Mouse (Mus musculus) heart, postnatal 0 days (tissue): ENCODE data around the gene Igf1r. TPM values are rescaled to one million over a fixed set of nuclear protein-coding genes. Genes with fewer than 3 reads are reported as not detected.

Experiments used
- ATAC-seq: fragments of 200-750 bp; cut with Nextera tagmentation; 2 replicates; pipeline ENCODE4 v1.8.0; 2017; ENCODE audit warnings: low read depth, moderate number of reproducible peaks, moderate library complexity; ENCODE audit not compliant: insufficient read depth
- DNase-seq: peaks from one replicate; pipeline ENCODE4 v3.0.0-alpha.2; 2016; ENCODE audit warnings: low spot score
- H3K27ac ChIP-seq: fragments of 300-500 bp; sonication (generic); 2 replicates; pipeline ENCODE4 v1.5.1; 2014; ENCODE audit warnings: low read depth, mild to moderate bottlenecking
- H3K27me3 ChIP-seq: fragments of 300-500 bp; sonication (generic); 2 replicates; pipeline ENCODE4 v1.6.1; 2014; ENCODE audit warnings: low read length, mixed read lengths; ENCODE audit not compliant: control insufficient read depth, insufficient read depth
- H3K36me3 ChIP-seq: fragments of 300-500 bp; sonication (generic); replicated peaks from 2 replicates; pipeline ENCODE4 v1.6.1; 2014; ENCODE audit warnings: low read length, mixed read lengths; ENCODE audit not compliant: control insufficient read depth, insufficient read depth
- H3K4me1 ChIP-seq: fragments of 300-500 bp; sonication (generic); 2 replicates; pipeline ENCODE4 v1.6.1; 2014; ENCODE audit warnings: antibody characterized with exemption; ENCODE audit not compliant: control insufficient read depth, insufficient read depth
- H3K4me2 ChIP-seq: fragments of 300-500 bp; sonication (generic); 2 replicates; pipeline ENCODE4 v1.6.1; 2014; ENCODE audit warnings: low read depth, mild to moderate bottlenecking, low read length, moderate library complexity
- H3K4me3 ChIP-seq: fragments of 300-500 bp; sonication (generic); 2 replicates; pipeline ENCODE4 v1.5.1; 2014; ENCODE audit warnings: low read depth, low read length
- H3K9ac ChIP-seq: fragments of 300-500 bp; sonication (generic); replicated peaks from 2 replicates; pipeline ENCODE4 v1.6.1; 2014; ENCODE audit warnings: low read depth, low read length, mixed read lengths
- H3K9me3 ChIP-seq: fragments of 300-500 bp; sonication (generic); replicated peaks from 2 replicates; pipeline ENCODE4 v1.6.1; 2016; ENCODE audit warnings: low read length; ENCODE audit not compliant: control insufficient read depth
- CTCF ChIP-seq: IDR thresholded peaks from 2 replicates; pipeline ENCODE4 v1.5.1; 2016; ENCODE audit warnings: antibody characterized with exemption, control low read depth, low read depth
- EP300 ChIP-seq: IDR thresholded peaks from 2 replicates; pipeline ENCODE4 v1.6.1; 2016; ENCODE audit warnings: antibody characterized with exemption, low read depth
- WGBS: fragments of 180-500 bp; shearing (Covaris S2); extraction: QIAGEN DNeasy Blood & Tissue Kit; methylation state at CpG from one replicate; pipeline ENCODE4 v1.1.7; 2014; 5-methylcytosine and 5-hydroxymethylcytosine counted together
- polyA plus RNA-seq: library from polyadenylated mRNA; unstranded; fragments of >200 nt; fragmentation: Nextera tagmentation; extraction: Ambion mirVana; gene quantifications from 2 replicates; pipeline ENCODE4 v1.2.1, GENCODE M21; 2015
- total RNA-seq: library from RNA; depleted of rRNA; stranded (reverse); fragments of >200 nt; gene quantifications from 2 replicates; pipeline ENCODE4 v1.2.3, GENCODE M21; 2014; ENCODE audit warnings: low replicate concordance

Igf1r gene
- total and polyA plus RNA-seq, 2 experiments from 2014 or later: 8.8 to 41.8 TPM

DNA sequence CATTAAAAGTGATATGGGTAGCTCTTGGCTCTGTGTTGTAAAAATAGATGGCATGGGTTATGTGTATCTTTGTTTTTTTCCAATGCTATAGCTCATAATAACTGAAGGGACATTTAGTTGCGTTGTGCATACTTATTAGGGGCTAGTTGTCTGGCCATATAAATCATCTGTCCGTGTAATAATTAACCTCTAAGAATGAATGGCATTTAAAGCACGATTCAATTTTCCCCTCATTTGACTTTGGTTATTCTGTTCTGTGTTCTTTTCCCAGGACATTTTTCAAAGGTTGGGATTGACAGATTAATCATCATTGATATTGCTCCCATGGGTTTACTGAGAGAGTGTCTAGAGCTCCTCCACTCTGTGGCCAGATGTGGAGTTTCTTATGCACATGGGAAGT lies 72.8 kb downstream of the Igf1r start:
- H3K36me3 ChIP-seq: no peaks in the 10 kb centered on the region
- peak overlapping the region; percentile 43 for H3K27ac ChIP-seq
- H3K4me3 ChIP-seq: no peak overlapping the region
- H3K9me3 ChIP-seq: no peaks in the 10 kb centered on the region
- H3K4me1 ChIP-seq: peaks cover 58% of the 10 kb centered on the region
- H3K4me2 ChIP-seq: no peak overlapping the region
- ATAC-seq (no peak), DNase-seq (no peak)
- no peaks in the 10 kb centered on the region for H3K27me3 ChIP-seq
- WGBS: 69% methylated on average over 3 of the region's 3 CpGs
- H3K9ac ChIP-seq: no peak overlapping the region
- TF ChIP-seq EP300: no peak

DNA sequence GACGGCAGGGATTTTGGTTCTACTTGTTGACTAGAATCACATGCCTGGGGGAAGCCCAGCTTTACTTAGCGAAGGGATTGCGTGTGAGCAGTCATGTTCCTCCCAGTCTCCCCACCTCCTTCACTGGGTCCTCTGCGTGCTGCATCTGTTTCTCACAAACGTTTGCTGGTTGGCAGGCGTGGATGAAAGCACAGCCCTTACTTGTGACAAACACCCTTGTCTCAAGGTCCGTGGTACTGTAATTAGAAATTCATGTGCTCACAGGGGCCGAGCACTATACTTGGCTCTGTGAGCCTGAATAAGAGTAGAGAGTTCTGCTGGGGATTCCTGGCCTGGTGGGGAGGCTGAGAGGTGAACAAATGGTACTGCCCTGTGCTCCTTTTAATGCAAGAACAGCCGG lies 73.4 kb downstream of the Igf1r start:
- Histone ChIP-seq H3K9ac (no peak overlapping the region), H3K4me3 (no peak overlapping the region), H3K36me3 (no peaks in the 10 kb centered on the region), H3K27me3 (no peaks in the 10 kb centered on the region), H3K27ac (peak overlapping the region; percentile 43), H3K4me1 (peaks cover 56% of the 10 kb centered on the region), H3K4me2 (no peak overlapping the region), H3K9me3 (no peaks in the 10 kb centered on the region)
- ATAC-seq: no peak
- no peak for DNase-seq
- WGBS: 31% methylated on average over 9 of the region's 9 CpGs
- TF ChIP-seq EP300: no peak
- no peak for TF ChIP-seq CTCF

DNA sequence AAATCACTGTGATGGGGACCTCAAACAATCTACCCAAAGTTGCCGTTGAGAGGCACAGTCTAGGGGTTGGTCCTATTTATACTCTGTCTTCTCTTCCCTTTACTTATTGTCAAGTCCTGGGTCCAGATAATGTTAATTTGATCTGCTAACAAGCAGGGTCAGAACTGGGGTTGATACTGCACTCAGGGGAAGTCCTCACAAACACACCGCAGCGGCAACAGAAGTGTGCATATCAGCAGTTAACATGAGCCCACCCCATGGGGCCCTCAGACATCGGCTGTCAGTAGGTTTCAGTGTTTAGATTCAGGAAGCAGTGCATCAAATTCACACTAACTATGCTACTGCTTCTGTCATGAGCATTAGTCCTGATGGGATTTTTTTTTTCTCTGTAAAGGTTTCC lies 75.5 kb downstream of the Igf1r start:
- H3K4me2 ChIP-seq: no peak overlapping the region
- H3K4me1 ChIP-seq: peaks cover 47% of the 10 kb centered on the region
- no peak overlapping the region for H3K27ac ChIP-seq
- H3K9ac ChIP-seq: no peak overlapping the region
- no peaks in the 10 kb centered on the region for H3K9me3 ChIP-seq
- no peaks in the 10 kb centered on the region for H3K27me3 ChIP-seq
- no peak overlapping the region for H3K4me3 ChIP-seq
- ATAC-seq (no peak), DNase-seq (no peak)
- WGBS: 26% methylated on average over 4 of the region's 4 CpGs
- no peaks in the 10 kb centered on the region for H3K36me3 ChIP-seq
- no peak for TF ChIP-seq EP300
- no peak for TF ChIP-seq CTCF

DNA sequence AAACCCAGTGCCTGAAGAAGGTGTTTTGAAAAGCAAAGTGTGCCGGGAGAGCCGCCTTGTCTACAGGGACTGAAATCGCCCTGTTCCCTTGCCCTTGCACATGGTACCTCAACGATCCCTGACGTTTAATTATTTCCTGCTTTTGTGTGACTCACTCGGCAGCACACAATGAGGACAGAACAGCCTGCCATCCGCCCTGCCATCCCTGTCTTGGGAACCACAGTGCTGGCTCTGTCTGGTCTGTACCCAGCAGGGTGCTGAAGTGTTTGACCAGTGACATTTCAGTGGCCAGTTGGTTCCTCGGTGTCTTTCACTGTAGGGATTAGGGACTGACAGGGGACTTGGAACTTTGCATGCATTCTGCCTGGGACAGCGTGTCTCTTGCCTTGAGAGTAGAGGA lies 78.2 kb downstream of the Igf1r start:
- H3K9me3 ChIP-seq: no peaks in the 10 kb centered on the region
- no peak overlapping the region for H3K4me2 ChIP-seq
- no peak overlapping the region for H3K4me3 ChIP-seq
- ATAC-seq: peak; percentile 25; the same call in 1 of the 2 replicates
- peaks cover 28% of the 10 kb centered on the region for H3K4me1 ChIP-seq
- no peaks in the 10 kb centered on the region for H3K27me3 ChIP-seq
- WGBS: 29% methylated on average over 9 of the region's 9 CpGs
- peak overlapping the region; percentile 1; the same call in 1 of the 2 replicates for H3K27ac ChIP-seq
- no peak for TF ChIP-seq CTCF
- TF ChIP-seq EP300: no peak
- H3K9ac ChIP-seq: no peak overlapping the region
- no peaks in the 10 kb centered on the region for H3K36me3 ChIP-seq
- no peak for DNase-seq

DNA sequence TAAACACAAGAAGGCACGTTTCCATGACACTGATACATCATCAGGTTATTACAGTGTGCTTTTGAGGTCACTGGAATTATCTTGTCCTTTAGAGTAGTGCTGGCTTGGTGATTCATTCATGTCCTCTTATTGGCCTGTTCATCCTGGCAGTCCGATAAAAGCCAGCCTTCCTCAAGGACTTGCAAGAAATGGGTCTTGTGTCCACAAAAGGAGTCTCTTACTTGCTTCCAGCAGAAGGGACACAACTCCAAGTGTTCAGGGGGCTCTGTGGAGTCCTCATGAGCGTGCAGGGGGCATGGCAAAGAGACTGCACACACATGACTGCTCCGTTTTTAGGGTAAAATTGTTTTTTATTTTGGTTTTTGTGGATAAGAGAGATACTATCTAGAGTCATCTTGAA lies 83.9 kb downstream of the Igf1r start:
- TF ChIP-seq EP300 (no peak), CTCF (no peak)
- Histone ChIP-seq H3K9ac (no peak overlapping the region), H3K4me3 (no peak overlapping the region), H3K27me3 (no peaks in the 10 kb centered on the region), H3K9me3 (no peaks in the 10 kb centered on the region), H3K4me1 (0 out of 2 replicates have a peak, but pooled peaks cover 7% of the 10 kb centered on the region), H3K27ac (no peak overlapping the region), H3K4me2 (no peak overlapping the region), H3K36me3 (no peaks in the 10 kb centered on the region)
- WGBS: 88% methylated on average over 4 of the region's 4 CpGs
- DNase-seq (no peak), ATAC-seq (no peak)

DNA sequence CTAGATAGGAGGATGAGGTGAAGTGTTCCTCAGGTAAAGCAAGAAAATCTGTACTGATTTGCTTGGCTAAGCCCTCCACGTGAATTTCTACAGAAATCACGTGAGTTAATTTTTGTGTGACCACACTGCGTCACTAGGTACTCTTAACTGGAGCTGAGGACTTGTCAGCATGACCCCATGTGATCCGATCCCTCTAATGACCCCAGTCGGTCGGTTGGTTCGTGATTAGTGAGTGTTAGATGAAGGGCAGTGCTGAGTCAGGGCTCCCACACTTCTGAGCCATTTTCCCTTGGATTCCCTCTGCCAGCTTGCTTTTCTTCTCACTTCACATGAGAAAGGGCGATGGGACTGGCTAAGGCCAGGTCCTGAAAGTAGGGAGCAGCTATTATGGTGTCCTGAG lies 86.2 kb downstream of the Igf1r start:
- Histone ChIP-seq H3K9ac (no peak overlapping the region), H3K4me1 (0 out of 2 replicates have a peak, but pooled peaks cover 3% of the 10 kb centered on the region), H3K27me3 (no peaks in the 10 kb centered on the region), H3K4me3 (no peak overlapping the region), H3K27ac (no peak overlapping the region), H3K9me3 (no peaks in the 10 kb centered on the region), H3K4me2 (no peak overlapping the region), H3K36me3 (0 out of 2 replicates have a peak, but pooled peaks cover 5% of the 10 kb centered on the region)
- WGBS: 56% methylated on average over 8 of the region's 8 CpGs
- TF ChIP-seq CTCF (no peak), EP300 (no peak)
- peak; percentile 30; the same call in 1 of the 2 replicates for ATAC-seq
- no peak for DNase-seq
